Mouse (Mus musculus): ENCODE data around the gene Gpatch2. TPM values are rescaled to one million over a fixed set of nuclear protein-coding genes. Genes with fewer than 3 reads are reported as not detected.

Gpatch2 gene
- polyA plus RNA-seq, 1 experiment from 2014 or later: 15.2 TPM

- peaks cover 7% of the 10 kb centered on the region for H3K4me1 ChIP-seq (replicated peaks)
- ATAC-seq (ENCODE audit: low FRiP score, low read depth): 0 out of 2 replicates have a peak, but pooled peaks have one; percentile 38
- H3K9me3 ChIP-seq: no peaks in the 10 kb centered on the region
- 41% methylated on average over 15 of the region's 15 CpGs for WGBS
- no peak overlapping the region for H3K4me3 ChIP-seq
- no peak overlapping the region for H3K4me2 ChIP-seq
- H3K9ac ChIP-seq: no peak overlapping the region
- H3K36me3 ChIP-seq: no peaks in the 10 kb centered on the region
- H3K27me3 ChIP-seq: no peaks in the 10 kb centered on the region
- H3K27ac ChIP-seq (replicated peaks): peak overlapping the region; percentile 59; the same call in 1 of the 2 replicates
Measured at GRCm38 (mm10) chr1:187356169-187356568, 140.9 kb downstream of the Gpatch2 start.

DNA sequence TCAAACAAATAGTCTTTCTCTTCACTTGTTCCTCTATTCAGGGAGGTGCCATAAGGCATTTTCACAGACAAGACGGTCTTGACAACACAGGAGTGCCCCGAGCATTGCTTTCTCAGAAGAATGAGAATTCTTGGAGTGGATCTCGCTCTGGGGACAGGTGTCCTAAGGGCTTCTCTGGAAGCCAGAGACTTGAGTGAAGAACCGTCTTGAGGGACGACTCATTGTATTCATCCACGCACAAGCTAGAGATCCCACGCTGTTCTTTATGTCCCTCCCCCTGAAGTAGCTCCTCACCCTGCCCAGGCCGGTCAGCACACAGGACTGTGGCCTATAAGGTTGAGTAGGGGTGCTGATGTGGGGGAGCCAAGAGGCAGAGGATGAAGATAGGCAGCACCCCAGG is 141.6 kb downstream of the Gpatch2 start:
- ATAC-seq (ENCODE audit: low FRiP score, low read depth): no peak
- H3K4me1 ChIP-seq (replicated peaks): peaks cover 7% of the 10 kb centered on the region
- H3K9ac ChIP-seq: no peak overlapping the region
- no peak overlapping the region for H3K4me2 ChIP-seq
- no peaks in the 10 kb centered on the region for H3K36me3 ChIP-seq
- WGBS: 76% methylated on average over 8 of the region's 8 CpGs
- H3K27ac ChIP-seq (replicated peaks): no peak overlapping the region
- no peaks in the 10 kb centered on the region for H3K9me3 ChIP-seq
- H3K27me3 ChIP-seq: no peaks in the 10 kb centered on the region
- H3K4me3 ChIP-seq: no peak overlapping the region

- Histone ChIP-seq H3K4me1 (replicated peaks) (peaks cover 7% of the 10 kb centered on the region), H3K27me3 (no peaks in the 10 kb centered on the region), H3K4me3 (no peak overlapping the region), H3K9me3 (no peaks in the 10 kb centered on the region), H3K9ac (no peak overlapping the region), H3K4me2 (no peak overlapping the region), H3K36me3 (no peaks in the 10 kb centered on the region), H3K27ac (replicated peaks) (no peak overlapping the region)
- WGBS: 31% methylated on average over 3 of the region's 3 CpGs
- ATAC-seq (ENCODE audit: low FRiP score, low read depth): no peak
Measured at GRCm38 (mm10) chr1:187360240-187360639, 144.9 kb downstream of the Gpatch2 start.

DNA sequence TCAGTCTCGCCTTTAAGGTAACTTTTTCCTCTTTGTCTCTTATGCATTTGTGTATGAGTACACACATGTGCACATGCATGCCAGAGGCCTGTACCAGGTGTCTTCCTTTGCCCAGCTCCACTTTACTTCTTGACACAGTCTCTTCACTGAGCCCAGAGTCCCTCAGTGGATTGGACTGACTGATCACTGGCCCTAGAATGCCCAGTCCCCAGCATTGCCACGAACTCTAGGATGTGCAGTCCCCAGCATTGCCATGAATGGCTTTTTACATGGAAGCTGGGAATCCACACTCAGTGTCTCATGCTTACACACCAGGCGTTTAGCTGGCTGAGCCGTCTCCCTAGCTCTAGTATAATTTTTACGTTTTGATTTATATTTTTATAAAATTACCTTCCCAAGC is 147.2 kb downstream of the Gpatch2 start:
- Histone ChIP-seq H3K27ac (replicated peaks) (no peak overlapping the region), H3K4me2 (no peak overlapping the region), H3K4me1 (replicated peaks) (no peaks in the 10 kb centered on the region), H3K27me3 (no peaks in the 10 kb centered on the region), H3K36me3 (no peaks in the 10 kb centered on the region), H3K9ac (no peak overlapping the region), H3K4me3 (no peak overlapping the region), H3K9me3 (no peaks in the 10 kb centered on the region)
- WGBS: 91% methylated on average over 5 of the region's 5 CpGs
- ATAC-seq (ENCODE audit: low FRiP score, low read depth): no peak

DNA sequence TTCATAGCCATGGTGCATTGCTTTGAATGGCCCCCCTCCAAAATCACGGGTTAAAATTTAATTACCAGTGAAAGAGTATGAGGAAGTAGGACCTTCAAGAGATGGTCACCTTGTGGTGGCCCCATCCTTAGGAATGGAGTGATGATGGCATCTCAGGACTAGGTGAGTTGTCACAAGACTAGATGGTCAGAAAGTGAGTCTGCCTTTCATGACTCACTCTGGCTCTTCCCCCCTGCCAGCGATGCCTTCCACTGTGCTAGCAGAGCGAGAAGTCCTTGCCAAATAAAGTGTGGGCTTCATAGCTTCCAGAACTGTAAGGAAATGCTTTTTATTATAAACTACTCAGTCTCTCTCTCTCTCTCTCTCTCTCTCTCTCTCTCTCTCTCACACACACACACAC is 150.1 kb downstream of the Gpatch2 start:
- no peaks in the 10 kb centered on the region for H3K4me1 ChIP-seq (replicated peaks)
- H3K9me3 ChIP-seq: no peaks in the 10 kb centered on the region
- 93% methylated on average over 3 of the region's 3 CpGs for WGBS
- H3K4me2 ChIP-seq: no peak overlapping the region
- no peaks in the 10 kb centered on the region for H3K36me3 ChIP-seq
- H3K4me3 ChIP-seq: no peak overlapping the region
- no peak overlapping the region for H3K9ac ChIP-seq
- no peak for ATAC-seq (ENCODE audit: low FRiP score, low read depth)
- H3K27ac ChIP-seq (replicated peaks): no peak overlapping the region
- H3K27me3 ChIP-seq: no peaks in the 10 kb centered on the region

GRCm38 (mm10) chr1:187366806-187367205 is 151.5 kb downstream of the Gpatch2 start:
- 57% methylated on average over 2 of the region's 2 CpGs for WGBS
- Histone ChIP-seq H3K4me1 (replicated peaks) (no peaks in the 10 kb centered on the region), H3K4me2 (no peak overlapping the region), H3K27ac (replicated peaks) (no peak overlapping the region), H3K9ac (no peak overlapping the region), H3K4me3 (no peak overlapping the region), H3K27me3 (no peaks in the 10 kb centered on the region), H3K9me3 (no peaks in the 10 kb centered on the region), H3K36me3 (no peaks in the 10 kb centered on the region)
- ATAC-seq (ENCODE audit: low FRiP score, low read depth): no peak

DNA sequence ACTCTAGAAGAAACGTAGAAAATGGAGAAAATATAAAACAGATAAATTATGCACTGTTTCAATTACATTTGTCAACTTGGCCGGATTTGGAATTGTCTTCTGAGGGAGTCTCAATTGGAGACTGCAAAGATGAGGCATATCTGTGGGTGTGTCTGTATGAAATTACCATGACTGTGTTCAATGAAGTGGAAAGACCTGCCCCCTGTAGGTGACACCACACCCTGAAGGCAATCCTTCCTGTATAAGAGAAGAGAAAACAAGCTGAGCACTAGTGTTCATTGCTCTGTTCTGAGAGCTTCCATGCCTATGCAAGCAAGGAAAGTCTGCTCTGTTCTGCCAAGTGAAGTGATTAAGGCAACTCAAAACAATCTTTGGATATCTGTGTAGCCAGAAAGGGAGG is 153.7 kb downstream of the Gpatch2 start:
- ATAC-seq (ENCODE audit: low FRiP score, low read depth): no peak
- Histone ChIP-seq H3K36me3 (no peaks in the 10 kb centered on the region), H3K4me3 (no peak overlapping the region), H3K9me3 (no peaks in the 10 kb centered on the region), H3K27me3 (no peaks in the 10 kb centered on the region), H3K9ac (no peak overlapping the region), H3K4me2 (no peak overlapping the region), H3K27ac (replicated peaks) (no peak overlapping the region), H3K4me1 (replicated peaks) (no peaks in the 10 kb centered on the region; the same call in 1 of the 2 replicates)
- 79% methylated on average over 2 of the region's 2 CpGs for WGBS

GRCm38 (mm10) chr1:187373506-187373905 is 158.2 kb downstream of the Gpatch2 start:
- 30% methylated on average over 6 of the region's 6 CpGs for WGBS
- H3K9me3 ChIP-seq: no peaks in the 10 kb centered on the region
- ATAC-seq (ENCODE audit: low FRiP score, low read depth): no peak

DNA sequence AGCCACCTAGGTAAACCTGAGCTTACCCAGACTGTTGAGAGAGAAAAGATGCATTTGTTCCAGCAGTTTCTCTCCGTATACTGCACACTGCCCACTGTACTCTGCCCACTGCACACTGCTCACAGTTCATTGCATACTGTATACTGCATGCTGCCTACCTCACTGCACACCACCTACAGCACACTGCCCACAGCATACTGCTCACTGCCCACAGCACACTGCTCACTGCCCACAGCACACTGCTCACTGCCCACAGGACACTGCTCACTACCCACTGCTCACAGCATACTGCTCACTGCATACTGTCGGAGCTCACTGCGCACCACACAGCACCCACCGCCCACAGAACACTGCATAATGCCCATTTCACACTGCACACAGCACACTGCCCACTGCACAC is 159.1 kb downstream of the Gpatch2 start:
- no peak for ATAC-seq (ENCODE audit: low FRiP score, low read depth)
- Histone ChIP-seq H3K27me3 (no peaks in the 10 kb centered on the region), H3K36me3 (no peaks in the 10 kb centered on the region), H3K9ac (no peak overlapping the region), H3K4me3 (no peak overlapping the region), H3K27ac (replicated peaks) (no peak overlapping the region), H3K4me2 (no peak overlapping the region), H3K4me1 (replicated peaks) (peaks cover 14% of the 10 kb centered on the region), H3K9me3 (no peaks in the 10 kb centered on the region)
- 97% methylated on average over 4 of the region's 4 CpGs for WGBS

More at GRCm38 (mm10) chr1:187373506-187373905, 158.2 kb downstream of the Gpatch2 start:
- Histone ChIP-seq H3K4me3 (no peak overlapping the region), H3K4me2 (no peak overlapping the region), H3K4me1 (replicated peaks) (peaks cover 10% of the 10 kb centered on the region), H3K27me3 (no peaks in the 10 kb centered on the region), H3K9ac (no peak overlapping the region), H3K36me3 (no peaks in the 10 kb centered on the region), H3K27ac (replicated peaks) (no peak overlapping the region)

GRCm38 (mm10) chr1:187376946-187377671 is 161.8 kb downstream of the Gpatch2 start:
- no peak for ATAC-seq (ENCODE audit: low FRiP score, low read depth)
- no peak overlapping the region for H3K27ac ChIP-seq (replicated peaks)
- WGBS: 80% methylated on average over 11 of the region's 11 CpGs

GRCm38 (mm10) chr1:187377865-187378524 is 162.7 kb downstream of the Gpatch2 start:
- no peaks in the 10 kb centered on the region for H3K27me3 ChIP-seq
- no peaks in the 10 kb centered on the region for H3K36me3 ChIP-seq
- no peak overlapping the region for H3K9ac ChIP-seq
- H3K4me3 ChIP-seq: no peak overlapping the region
- H3K27ac ChIP-seq (replicated peaks): peak overlapping the region; percentile 66
- WGBS: 49% methylated on average over 14 of the region's 14 CpGs
- peaks cover 14% of the 10 kb centered on the region for H3K4me1 ChIP-seq (replicated peaks)
- peak overlapping the region; percentile 28 for H3K4me2 ChIP-seq
- ATAC-seq (ENCODE audit: low FRiP score, low read depth): peak; percentile 66
- H3K9me3 ChIP-seq: no peaks in the 10 kb centered on the region

More at GRCm38 (mm10) chr1:187376946-187377671, 161.8 kb downstream of the Gpatch2 start:
- Histone ChIP-seq H3K9ac (no peak overlapping the region), H3K27me3 (no peaks in the 10 kb centered on the region), H3K4me2 (no peak overlapping the region), H3K4me3 (no peak overlapping the region), H3K36me3 (no peaks in the 10 kb centered on the region), H3K4me1 (replicated peaks) (peaks cover 14% of the 10 kb centered on the region), H3K9me3 (no peaks in the 10 kb centered on the region)

- H3K4me3 ChIP-seq: no peak overlapping the region
- no peaks in the 10 kb centered on the region for H3K36me3 ChIP-seq
- no peaks in the 10 kb centered on the region for H3K9me3 ChIP-seq
- WGBS: 89% methylated on average over 4 of the region's 4 CpGs
- H3K4me2 ChIP-seq: no peak overlapping the region
- no peak for ATAC-seq (ENCODE audit: low FRiP score, low read depth)
- no peak overlapping the region for H3K27ac ChIP-seq (replicated peaks)
- no peaks in the 10 kb centered on the region for H3K4me1 ChIP-seq (replicated peaks)
- H3K27me3 ChIP-seq: no peaks in the 10 kb centered on the region
- H3K9ac ChIP-seq: no peak overlapping the region
Measured at GRCm38 (mm10) chr1:187389476-187389875, 174.2 kb downstream of the Gpatch2 start.
